In the genomic region with DNA sequence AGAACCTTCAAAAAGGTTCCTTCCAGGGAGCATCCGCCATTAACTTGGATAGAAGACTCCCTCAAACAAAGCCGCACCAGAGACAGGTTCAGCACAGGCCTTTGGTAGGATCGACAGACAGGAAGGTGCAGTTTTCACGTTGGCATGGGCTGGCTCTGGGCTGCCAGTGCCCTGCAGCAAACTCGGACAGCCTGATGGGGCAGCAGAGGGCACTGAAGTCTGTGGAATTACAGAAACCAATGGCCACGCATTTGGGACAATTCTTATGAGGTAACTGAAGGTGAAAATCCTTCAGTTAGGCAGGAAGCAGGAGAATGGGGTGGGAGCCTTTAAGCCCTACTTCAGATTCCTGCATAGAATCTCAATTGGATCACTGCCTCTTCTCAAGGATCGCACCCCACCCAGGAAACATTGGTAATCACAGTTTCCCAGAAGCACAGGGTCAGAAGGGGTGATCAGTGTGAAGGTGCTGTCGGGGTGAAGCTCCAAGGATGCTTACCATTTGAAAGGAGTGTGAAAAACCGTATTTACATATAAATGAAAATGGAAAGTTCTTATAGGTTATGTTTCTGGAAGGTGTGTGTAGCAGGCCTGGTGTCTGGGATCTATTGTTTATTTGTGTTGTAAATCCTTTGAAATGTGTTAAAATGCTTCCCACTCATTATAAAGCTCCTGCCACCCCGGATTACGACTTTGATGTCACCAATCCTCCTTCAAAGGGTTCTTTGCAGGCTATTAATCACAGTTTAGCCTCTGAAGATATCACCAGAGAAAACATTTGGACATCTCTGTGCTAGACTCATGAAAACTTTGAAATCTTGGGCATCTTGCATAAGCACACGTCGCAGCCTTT, we compare ENCODE assay signal across 9 mouse cellular contexts.
A peak's percentile ranks its signal among the peaks of the same experiment; 100 is the strongest.
DNase-seq lines count a peak whose midpoint lies in the region; ATAC-seq and TF ChIP-seq lines count a peak whose summit lies in the region.
"Had no signal": no experiment of that assay in that cellular context is flagged by ENCODE, and none has a peak within 500 bp of the region (broad histone marks: within the 10 kb centered on the region; RNA-seq: fewer than 3 reads in every experiment).

No protein-coding gene starts in this region.

- no peaks in the 10 kb centered on the region for H3K36me3 ChIP-seq in kidney, embryonic 16.5 days (ENCODE audit: insufficient read depth, low read length)
- H3K36me3 ChIP-seq: neural tube, embryonic 12.5 days had no signal

- no peak for ATAC-seq in kidney, embryonic 16.5 days (ENCODE audit: low FRiP score, low TSS enrichment)
- no peak for ATAC-seq in Patski
- no peak for ATAC-seq in erythroblast, adult 5-6 weeks (replicated peaks; ENCODE audit: low FRiP score, poor library complexity, severe bottlenecking)

- no peaks in the 10 kb centered on the region for H3K27me3 ChIP-seq in kidney, embryonic 16.5 days (ENCODE audit: insufficient read depth, low read length)
- no peaks in the 10 kb centered on the region for H3K27me3 ChIP-seq in Patski
- H3K27me3 ChIP-seq: neural tube, embryonic 12.5 days had no signal

- peak; percentile 10 for DNase-seq in kidney, adult 11 months
- DNase-seq in Patski (ENCODE audit: low read depth, low spot score), result no peak
- DNase-seq in cerebellum, adult 11 months, result peak; percentile 4
- DNase-seq in kidney, postnatal 4 days, result peak; percentile 54 to 70
- no peak for DNase-seq in neural tube, embryonic 10.5 days (ENCODE audit: extremely low spot score, low spot score)
- no peak for DNase-seq in spleen, postnatal 36 days (ENCODE audit: low spot score in 2 of 2)

- H3K9me3 ChIP-seq in kidney, embryonic 16.5 days (ENCODE audit: low read length), result no peaks in the 10 kb centered on the region
- H3K9me3 ChIP-seq: neural tube, embryonic 12.5 days had no signal

- POLR2A ChIA-PET in Patski (lab: Charles Lee), result no interaction called here

- H3K4me2 ChIP-seq in kidney, embryonic 16.5 days (replicated peaks; ENCODE audit: low read depth, low read length), result no peak overlapping the region
- H3K4me2 ChIP-seq: neural tube, embryonic 12.5 days had no signal

- 14% methylated on average over 13 of the region's 13 CpGs for WGBS in kidney, embryonic 16.5 days

- no peak overlapping the region for H3K9ac ChIP-seq in kidney, embryonic 16.5 days (replicated peaks; ENCODE audit: low read length)
- H3K9ac ChIP-seq: neural tube, embryonic 12.5 days had no signal

- H3K4me1 ChIP-seq in kidney, embryonic 16.5 days (ENCODE audit: insufficient read depth, low read length), result no peaks in the 10 kb centered on the region
- H3K4me1 ChIP-seq: neural tube, embryonic 12.5 days had no signal

- H3K4me3 ChIP-seq in kidney, embryonic 16.5 days (ENCODE audit: low read length), result no peak overlapping the region
- H3K4me3 ChIP-seq: neural tube, embryonic 12.5 days had no signal

- CTCF ChIA-PET in Patski (lab: Charles Lee), result interaction anchor here (1.2 to 2.6 kb wide), 2 partner anchors 19 to 226 kb away, joined by 3 to 9 read pairs; no protein-coding TSS in a partner anchor

- H3K27ac ChIP-seq in kidney, embryonic 16.5 days (ENCODE audit: low read length), result no peak overlapping the region
- H3K27ac ChIP-seq: neural tube, embryonic 12.5 days had no signal

- in situ Hi-C loops in Patski (cut with MboI; ENCODE audit: low pct_unique_long_range_greater_than_20kb), result loop anchor here (5.0 kb wide), 1 partner anchor 264 kb away; no protein-coding TSS in a partner anchor

- peak; percentile 84 for TF ChIP-seq CTCF in Patski (IDR thresholded peaks at IDR 0.05)

Comparison
In these comparisons a context has a peak if more than half of its experiments do, and no peak if none do; other contexts are left out.
1. DNase-seq: peak in kidney, adult 11 months (single experiment), cerebellum, adult 11 months (single experiment) and kidney, postnatal 4 days (2 of 2); none in Patski (single experiment), neural tube, embryonic 10.5 days (single experiment) and spleen, postnatal 36 days (0 of 2).